Mouse (Mus musculus) thymus, postnatal 14 days (tissue): ENCODE measurements around the gene Nr4a1.
A peak's percentile ranks its signal among the peaks of the same experiment; 100 is the strongest.

ENCODE experiments used
- DNase-seq: peaks from one replicate; pipeline ENCODE4 v3.0.0; 2021

Nr4a1 gene

DNA sequence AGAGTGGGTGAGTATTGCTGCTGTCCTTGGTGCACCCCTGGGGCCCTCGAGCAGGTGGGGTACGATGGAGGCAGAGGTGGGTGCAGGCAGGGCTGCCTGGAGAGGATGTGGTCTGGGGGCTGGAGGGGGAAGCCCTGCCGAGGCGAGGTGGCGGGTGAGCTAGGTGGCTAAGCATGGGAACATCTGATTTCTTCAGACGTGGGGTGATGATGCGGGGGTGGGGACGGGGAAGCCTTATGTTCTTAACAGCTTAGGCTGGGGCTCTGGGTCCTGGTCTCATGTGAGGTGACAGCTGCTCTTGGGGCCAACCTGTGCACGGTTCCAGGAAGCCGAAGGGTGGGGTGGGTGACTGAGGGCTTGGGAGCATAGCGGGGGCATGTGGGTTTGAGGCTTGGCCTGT lies 4.4 kb downstream of the Nr4a1 start:
- peak; percentile 93 for DNase-seq

DNA sequence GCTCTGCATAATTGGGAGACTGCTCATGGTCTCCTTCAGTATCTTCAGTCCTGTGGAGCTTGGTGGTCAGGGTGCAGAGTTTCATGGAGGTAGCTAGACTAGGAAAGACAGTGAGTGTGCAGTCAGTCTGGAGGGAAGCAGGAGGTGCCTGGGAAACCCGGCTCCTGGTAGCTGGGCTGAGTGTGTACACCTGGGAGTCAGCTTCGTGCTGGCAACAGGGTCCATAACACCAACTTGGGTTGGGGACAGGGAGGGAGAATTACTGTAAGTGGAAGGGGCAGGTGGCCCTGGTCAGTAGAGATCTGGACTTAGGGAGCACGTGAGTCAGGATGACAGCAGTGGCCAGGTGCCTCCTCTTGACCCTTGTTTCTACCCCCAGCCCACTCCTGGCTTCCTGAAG lies 5.9 kb downstream of the Nr4a1 start:
- no peak for DNase-seq

DNA sequence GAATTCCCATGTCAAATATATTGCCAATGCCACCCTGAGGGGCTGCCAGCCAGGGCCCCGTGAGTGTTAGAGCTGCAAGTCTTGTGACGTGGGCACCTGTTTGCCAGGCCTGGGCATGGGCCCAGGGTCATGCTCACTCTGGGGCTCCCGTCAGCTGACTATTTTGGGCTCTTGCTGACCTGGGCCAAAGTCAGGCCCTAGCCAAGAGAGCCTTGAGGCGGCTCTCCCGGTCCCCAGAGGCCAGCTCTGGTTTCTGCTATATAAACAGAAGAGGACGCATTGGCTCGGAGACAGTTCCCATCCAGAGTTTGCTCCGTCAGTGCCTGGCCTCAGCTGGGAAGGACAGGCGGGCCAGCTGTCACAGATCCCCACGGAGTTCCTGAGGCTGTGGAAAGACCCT lies 6.3 kb downstream of the Nr4a1 start:
- peak; percentile 22 for DNase-seq

DNA sequence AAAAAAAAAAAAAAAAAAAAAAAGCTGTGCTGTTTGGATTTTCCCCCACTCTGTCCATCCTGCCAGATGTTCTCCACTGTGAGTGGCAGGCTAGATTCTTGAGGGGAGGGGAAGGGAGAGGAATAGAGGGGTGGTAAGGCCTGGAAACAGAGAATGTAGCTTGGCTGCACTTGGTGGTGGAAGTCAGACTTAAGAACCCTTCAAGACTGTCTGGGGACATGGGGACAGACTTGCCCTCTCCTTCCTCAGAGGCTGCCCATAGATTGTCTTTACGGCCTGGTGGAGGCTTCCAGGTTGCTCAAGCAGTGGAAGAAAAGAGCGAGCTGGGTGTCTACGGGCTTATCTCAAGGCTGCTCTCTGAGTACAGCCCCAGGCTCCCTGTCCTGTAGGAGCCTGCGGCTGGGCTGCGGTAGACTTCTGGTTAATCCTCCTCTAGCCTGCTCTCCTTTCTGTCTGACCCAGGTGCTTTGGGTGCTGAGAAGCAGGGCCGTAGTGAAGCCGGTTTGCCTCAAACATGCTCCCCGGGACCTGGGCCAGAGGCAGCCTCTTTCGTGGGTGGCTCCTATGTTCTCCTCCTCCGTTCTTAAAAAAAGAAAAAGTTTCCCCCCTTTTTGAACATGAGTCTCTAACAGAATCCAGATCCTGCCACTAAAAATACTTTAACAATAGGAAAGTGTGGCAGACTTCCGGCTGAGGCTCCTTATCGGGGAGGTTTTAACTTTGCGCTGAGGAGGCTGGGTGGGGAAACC lies 7.0 kb downstream of the Nr4a1 start:
- DNase-seq = peak; percentile 35

DNA sequence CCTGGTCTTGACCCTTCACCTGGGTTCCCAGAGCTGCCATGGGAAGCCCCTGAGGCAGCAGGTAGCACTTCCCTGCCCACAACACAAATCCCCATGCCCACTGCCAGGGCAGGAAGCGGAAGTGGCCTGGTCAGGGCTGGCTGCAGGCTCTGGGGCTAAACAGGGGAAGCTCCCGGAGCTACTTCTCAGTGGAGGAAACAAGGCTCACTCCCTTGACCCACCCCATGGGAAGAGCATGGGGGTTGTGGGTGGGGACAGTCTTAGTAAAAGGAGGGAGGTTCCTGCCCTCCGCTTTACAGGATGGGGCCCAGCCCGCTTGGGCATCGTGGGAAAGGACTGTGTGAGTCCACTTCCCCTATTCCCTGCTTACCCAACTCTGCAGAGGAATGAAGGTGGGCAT lies 8.4 kb downstream of the Nr4a1 start:
- peak; percentile 29 for DNase-seq

DNA sequence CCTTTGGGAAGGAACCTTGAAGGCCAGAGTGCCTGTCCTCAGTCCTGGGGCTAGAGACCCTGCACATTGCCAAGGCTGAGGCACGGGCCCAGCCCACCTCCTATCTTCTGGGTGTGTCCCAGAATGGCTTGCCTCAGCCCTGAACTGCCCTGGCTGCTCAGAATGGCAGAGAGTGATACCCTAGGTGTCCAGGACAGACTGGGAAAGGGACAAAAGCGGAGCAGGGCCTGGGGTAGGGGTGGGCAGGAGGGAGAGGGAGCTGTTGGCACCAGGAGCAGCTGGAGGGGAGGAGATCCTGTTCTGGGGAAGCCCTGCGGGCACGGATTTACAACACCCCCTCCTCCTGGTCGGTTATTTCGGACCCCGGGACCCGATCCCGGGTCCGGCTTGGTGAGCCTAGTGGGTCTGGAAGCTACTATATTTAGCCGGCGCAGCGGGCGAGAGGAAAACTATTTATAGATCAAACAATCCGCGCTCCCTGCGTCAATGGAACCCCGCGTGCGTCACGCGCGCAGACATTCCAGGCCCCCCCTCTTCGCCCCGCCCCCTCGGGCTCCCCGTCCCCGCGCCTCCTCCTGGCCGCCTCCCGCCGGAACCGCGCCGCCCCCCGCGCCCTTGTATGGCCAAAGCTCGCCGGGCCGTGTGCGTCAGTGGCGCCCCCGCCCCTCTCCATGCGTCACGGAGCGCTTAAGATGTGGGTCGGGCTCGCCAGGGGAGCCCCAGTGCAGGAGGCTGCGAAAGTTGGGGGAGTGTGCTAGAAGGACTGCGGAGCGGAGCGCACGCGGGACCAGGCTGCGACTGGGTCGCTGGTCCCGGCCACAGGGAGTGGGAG lies 12.3 kb downstream of the Nr4a1 start:
- peak; percentile 91 for DNase-seq

DNA sequence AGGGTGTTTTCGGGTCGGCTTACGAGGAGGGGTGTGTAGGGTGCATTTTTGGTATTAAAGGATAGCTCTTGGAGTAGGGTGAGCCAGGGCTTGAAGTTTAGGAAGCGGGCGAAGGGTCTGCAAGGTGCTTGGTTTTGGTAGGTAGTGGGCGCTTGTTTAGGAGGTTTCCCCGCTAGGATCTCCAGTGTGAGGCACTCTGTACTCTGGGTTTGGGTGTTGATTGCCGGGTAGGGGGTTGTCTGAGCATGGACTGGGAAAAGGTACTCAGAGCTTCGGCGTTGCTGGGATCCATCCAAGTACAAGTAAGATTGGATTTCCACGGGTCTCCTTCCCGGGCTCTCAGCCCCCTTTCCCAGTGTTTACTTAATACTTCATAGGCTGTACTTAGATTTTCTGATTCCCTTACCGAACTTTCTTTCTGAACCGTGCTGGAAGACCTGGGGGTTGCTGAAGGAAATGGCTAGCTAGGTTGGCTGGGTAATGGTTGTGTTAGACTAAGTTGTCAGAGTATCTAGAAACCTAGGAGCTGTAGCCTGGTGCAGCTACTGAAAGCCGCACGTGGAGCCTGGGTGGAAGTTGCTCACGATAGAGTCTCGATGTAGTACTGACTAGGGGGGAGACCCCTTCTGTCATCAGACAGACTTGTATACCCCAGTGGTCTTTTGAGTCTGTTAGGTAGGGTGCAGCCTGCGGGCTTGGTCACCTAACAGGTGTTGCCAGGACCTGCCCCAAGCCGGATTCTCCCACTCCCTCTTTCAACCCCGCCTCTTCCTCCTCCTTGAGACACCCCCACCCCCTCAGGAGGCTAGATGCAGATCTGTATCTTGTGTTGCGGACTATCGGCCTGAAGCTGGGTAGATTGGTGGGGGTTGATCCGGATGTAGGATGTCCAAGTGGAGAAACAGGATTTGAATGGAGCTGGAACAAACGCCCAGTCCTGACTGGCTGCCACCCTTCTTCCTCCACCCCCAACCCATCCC lies 13.3 kb downstream of the Nr4a1 start:
- DNase-seq = peak; percentile 52

DNA sequence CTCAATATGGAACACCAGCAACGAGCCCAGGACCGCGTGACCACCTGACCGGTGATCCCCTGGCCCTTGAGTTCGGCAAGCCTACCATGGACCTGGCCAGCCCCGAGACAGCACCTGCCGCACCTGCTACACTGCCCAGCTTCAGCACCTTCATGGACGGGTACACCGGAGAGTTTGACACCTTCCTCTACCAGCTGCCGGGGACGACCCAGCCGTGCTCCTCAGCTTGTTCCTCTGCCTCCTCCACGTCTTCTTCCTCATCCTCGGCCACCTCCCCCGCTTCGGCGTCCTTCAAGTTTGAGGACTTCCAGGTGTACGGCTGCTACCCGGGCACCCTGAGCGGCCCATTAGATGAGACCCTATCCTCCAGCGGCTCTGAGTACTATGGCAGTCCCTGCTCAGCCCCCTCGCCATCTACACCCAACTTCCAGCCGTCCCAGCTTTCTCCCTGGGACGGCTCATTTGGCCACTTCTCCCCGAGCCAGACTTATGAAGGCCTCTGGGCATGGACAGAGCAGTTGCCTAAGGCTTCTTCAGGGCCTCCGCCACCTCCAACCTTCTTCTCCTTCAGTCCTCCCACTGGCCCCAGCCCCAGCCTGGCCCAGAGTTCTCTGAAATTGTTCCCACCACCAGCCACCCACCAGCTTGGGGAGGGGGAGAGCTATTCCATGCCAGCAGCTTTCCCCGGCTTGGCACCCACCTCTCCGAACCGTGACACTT lies 16.2 kb downstream of the Nr4a1 start:
- DNase-seq = no peak

DNA sequence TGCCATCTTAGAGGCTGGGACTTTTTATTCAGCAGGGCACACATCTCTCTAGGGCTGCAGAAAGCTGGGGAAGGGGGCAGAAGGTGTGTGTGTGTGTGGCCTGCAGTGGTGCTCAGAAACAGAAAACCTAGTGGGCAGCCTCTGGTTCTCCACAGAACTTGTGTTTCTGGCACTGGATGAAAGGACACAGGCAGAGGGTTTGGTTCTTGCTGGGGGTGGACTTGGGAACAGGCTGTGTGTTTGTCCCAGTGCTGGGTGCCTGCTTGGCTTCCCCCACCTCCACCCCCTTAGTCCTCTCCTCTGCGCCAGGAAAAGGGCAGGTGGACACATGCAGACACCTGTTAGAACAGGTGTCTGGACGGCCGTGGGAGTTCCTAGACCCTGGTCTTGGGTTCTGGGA lies 17.0 kb downstream of the Nr4a1 start:
- no peak for DNase-seq

DNA sequence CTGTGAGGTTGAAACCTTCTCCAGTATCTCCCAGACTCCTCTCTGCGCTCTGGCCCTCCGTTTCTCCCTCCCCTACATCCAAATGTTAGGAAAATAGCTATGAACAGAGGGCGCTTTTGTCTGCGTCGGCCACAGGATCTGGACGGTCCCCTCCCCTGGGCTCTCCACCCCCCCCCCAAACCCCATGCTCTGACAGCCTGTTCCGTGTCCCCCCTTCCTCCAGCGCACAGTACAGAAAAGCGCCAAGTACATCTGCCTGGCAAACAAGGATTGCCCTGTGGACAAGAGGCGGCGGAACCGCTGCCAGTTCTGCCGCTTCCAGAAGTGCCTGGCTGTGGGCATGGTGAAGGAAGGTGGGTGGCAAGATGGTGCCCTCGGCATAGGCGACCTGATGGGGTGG lies 17.4 kb downstream of the Nr4a1 start:
- no peak for DNase-seq

DNA sequence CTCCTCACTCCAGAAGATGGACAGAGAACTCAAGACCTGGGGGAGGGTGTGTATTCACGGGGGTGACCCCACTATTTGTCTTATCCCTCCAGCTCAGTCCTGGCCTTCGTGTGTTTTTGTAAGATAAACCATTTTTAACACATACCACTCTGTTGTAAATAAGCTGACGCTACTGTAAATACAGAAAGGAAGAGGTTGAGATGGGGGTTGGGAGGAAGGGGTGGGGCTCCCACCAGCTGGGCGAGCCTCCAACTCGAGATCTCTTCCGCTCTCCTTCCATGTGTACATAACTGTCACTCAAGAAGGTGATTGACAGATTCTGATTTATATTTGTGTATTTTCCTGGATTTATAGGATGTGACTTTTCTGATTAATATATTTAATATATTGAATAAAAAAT lies 20.3 kb downstream of the Nr4a1 start:
- no peak for DNase-seq

DNA sequence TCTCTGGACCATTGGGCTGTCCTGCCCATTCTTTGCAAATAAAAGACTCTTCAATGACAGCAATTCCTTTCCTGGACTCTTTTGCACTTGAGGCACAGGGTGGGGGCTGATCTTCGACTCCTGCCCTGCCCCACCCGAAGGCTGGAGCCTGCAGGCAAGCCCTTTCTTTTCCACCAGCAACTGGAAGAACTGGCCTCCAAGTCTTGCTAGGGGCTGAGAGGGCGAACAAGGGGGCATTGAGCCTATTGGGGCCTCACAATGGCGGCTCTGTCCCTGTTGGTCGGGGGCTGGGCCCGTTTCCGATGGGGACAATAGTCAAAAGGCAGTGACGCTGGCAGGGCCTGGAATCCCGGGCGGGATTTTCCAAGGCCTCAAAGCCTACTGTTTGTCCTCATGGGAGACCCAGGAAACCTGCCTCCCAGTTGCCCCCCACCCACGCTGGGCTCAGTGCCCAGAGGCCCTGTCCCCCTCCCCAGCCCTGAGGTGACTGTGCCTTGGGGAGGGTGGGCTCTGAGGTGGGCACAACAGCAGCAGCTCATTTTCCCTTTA lies 23.4 kb downstream of the Nr4a1 start:
- DNase-seq = no peak

DNA sequence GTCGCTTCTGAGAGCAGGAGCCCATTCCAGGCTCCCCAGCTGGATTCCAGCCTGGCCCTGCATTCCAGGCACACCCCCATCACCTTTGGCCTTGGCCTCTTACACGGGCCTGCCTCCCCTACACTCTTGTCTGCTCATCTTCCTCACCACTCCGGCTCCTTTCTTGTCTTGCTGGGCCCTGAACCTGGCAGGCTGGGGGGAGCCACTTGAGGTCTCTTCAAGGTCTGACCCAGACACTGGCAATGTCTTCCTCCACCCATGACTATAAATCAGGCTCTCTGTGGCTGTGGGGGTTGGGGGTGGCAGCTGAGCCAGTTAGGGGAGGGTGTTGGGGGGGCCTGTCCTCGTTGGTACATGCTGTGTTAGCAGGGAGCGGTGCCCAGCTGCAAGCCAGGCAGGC lies 24.5 kb downstream of the Nr4a1 start:
- no peak for DNase-seq

DNA sequence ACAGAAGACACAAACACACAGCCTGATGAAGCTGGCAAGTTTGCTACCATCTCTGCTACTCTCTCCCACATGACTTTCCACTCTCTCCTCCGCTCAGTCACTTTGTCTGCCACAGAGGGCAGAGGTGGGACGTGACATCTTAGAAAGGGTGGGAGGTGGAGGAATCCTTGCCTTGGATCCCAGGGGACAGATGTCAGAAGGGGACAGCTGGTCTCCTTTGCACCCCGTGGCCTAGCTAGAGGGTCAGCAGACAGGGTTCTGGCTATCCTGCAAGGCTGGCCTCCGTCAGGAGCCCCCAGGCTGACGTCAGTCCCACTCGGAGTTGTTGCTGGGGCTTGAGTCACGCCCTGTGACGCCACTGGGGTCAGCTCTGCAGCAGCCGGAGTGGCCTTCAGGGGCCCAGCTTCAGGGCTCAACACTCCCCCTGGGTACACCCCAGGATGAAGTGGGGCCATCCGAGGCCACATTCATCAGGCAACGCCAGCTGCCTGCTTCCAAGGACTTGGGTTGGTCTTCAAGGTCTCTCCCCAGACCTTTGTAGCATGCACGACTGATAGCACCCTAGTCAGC lies 25.4 kb downstream of the Nr4a1 start:
- no peak for DNase-seq

DNA sequence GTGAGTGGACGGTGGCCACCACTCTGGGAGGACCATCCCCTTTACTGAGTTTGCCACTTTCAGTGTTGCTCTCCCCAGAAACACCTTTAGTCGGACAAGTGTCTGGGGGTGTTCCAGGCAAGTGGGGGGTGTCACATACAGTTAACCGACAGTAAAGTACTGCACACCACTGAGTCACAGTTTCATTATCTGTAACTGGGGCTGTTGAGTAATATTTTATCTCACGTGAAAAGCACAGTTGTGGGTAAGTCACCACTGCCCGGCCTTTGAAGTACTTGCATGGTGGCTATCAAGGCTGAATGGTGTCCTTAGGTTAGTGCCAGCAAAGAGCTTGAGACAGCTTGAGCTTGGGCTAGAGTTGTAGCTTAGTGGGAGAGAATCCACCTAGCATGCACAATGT lies 28.4 kb downstream of the Nr4a1 start:
- DNase-seq = no peak

DNA sequence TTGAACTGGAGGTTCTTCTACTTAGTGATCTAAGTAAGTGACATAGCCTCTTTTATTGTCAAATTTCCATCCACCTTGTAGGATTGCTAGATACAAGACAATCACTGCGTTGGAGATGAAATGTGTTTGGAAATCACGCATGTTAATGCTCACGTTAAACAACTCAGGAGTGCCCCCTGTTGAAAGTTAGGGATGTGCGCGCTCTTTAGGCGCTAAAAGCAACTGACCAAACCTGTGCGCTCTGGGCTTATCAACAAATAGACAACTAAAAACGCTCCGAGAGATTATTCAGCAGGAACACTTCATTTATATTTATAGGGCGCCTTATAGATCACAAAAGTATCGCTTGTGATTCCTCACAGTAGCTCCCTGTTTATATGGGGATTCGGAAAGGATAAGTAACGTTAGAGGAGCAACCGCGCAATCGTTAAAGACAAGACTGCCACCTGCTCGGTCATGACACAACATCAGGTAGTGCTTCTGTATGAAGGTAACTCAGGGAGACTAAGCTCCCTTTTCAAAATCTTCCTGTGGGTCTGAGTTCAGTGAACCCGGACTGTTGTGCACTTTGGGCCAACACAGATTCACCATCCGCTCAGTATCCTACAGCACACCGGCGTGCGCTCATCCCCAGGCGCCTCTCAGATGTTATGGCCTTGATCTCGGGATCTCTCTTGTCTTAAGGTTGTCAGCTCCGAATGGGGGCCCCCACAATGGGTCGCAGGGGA lies 29.3 kb downstream of the Nr4a1 start:
- peak; percentile 71 for DNase-seq

DNA sequence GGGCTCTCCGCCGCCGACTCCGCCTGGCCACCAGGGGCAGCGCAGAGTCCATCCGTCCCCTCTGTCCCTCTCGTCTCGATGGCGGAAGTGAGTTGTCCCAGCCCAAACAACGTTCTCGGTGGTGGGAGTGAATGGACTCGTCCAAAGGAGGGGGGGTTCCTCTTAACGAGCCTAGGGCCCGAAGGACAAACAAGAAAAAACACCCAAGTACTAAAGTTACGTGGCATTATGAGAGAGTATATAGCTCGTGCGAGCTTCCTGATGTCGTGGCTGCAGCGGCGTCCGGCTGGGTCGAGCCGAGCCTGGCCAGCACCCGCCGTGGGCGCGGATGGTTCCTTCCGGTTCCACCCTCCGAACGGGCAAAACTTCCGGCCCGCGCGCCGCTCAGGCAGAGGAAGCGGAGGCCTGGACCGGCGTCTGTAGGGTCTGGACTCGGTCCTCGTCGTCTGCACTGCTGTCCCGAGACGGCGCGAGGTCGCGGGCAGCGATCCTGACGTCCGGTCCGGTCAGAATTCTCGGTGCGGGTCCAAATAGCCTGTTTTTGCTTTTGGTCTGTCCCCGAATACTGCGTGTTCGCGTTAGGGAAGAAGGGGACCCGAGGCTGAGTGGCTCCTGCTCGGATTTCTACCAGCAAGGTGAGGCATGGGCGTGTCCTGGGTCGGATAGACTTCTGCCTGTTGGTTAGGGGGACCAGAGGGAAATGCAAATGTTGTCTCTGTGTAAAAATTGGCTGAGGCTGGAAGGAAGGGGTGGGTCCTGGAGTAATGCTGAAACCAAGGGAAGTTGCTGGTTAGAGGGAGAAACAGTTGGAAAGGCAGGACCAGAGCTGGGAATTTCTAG lies 30.1 kb downstream of the Nr4a1 start, which contains the start of gene Atg101:
Gene Atg101, plus strand, starts transcription at position 362 of the 840 bp plus-strand sequence.
- peak; percentile 95 for DNase-seq

DNA sequence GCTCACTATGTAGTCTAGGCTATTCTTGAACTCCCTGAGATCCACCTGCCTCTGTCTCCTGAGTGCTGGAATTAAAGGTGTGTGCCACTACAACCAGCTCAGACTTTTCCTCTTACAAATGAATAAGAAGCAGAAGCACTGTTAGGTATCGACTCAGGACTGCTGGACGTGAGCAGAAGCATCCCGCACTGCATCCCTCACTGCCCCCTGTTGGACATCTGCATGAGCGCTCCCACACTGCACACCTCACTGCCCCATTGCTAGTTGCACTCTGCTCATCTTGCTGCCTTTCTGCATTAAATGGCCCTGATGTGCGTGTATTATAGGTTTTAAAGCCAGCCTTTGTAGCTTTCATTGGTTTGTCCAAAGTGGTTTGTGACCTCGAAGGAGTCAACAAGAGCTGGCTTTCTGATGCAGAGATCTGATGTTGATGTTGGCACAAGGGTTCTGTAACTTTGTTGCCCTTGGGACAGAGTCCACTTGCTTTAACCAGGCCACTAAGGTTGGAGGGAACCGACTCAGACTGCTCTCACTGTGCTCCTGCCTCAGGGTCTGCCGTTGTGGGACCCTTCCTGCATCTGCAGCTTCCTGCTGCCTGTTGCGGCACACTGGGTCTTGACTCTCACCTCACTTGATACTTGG lies 32.2 kb downstream of the Nr4a1 start:
- peak; percentile 32 for DNase-seq

DNA sequence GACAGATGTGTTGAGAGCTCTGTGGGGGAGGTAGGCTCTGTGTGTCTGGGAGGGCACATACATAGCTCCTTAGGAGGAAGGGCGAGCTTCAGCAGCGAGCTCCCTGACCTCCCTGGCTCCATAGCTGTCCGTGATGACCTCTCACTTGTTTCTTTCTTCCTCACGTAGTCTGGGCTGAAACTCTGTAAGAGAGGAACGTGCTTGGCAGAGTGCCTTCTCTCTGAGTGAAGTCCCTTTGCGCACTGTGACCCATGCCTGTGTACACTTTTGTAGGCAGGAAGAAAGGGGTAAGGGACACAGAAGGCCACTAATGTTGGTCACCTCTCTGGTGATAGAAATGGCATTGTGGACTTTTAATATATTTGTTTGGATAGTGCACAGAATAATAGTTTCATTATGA lies 33.3 kb downstream of the Nr4a1 start:
- DNase-seq = no peak

DNA sequence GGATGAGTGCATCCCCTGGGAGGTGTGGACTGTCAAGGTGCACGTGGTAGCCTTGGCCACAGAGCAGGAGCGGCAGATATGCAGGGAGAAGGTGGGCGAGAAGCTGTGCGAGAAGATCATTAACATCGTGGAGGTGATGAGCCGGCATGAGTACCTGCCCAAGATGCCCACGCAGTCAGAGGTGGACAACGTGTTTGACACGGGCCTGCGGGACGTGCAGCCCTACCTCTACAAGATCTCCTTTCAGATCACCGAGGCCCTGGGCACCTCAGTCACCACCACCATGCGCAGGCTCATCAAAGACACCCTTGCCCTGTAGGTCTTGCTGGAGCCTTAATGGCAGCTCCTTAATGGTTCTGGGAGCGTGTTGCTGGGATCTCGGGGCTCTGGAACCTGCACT lies 36.3 kb downstream of the Nr4a1 start:
- no peak for DNase-seq
